Mouse (Mus musculus): ENCODE data around the gene Gm14296. TPM values are rescaled to one million over a fixed set of nuclear protein-coding genes. Genes with fewer than 3 reads are reported as not detected.
"Not testable (repeated sequence)": the region's sequence is repeated elsewhere in the genome, so short reads cannot be mapped to it uniquely, and the experiment has no call there.

The Gm14296 gene
- 26.2 and 26.5 TPM in 2 replicates for total RNA-seq (2014; fragmentation: Nextera tagmentation)
- 7.2 and 8.1 TPM in 2 replicates for total RNA-seq (2017)
- 0.62 and 0.76 TPM in 2 replicates for polyA plus RNA-seq (2012)

DNA sequence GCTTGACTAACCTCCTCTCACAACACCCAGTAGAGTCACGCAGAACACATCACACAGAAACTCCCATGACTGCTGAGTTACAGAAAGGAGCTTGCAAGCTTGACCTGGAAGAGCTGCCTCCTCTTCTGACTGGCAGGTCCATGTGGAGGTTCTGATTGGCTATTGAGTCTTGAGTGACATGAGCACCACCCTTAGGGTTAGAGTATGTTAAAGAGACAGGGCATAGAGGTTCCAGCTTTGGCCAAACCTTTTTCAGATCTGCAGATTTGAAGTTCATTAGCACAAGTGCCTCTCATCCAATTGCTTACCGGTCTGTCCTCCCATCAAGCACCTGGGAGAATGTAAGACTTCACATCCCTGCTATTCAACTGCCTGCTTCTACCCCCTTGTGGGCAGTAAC, at the start of gene Gm14296:
Gm14296 (minus strand) TSS at position 101 of the 400 bp plus-strand sequence.
- not testable (repeated sequence) for H3K4me3 ChIP-seq (ENCODE audit: low read depth, low read length); DNase-seq (ENCODE audit: low spot score); H3K4me1 ChIP-seq (ENCODE audit: insufficient read depth, low read depth, low read length); H3K9me3 ChIP-seq (replicated peaks); H3K27me3 ChIP-seq (ENCODE audit: insufficient read depth, low read length); ATAC-seq (ENCODE audit: extremely low read depth, insufficient number of reproducible peaks, low FRiP score, poor library complexity, severe bottlenecking); H3K36me3 ChIP-seq (replicated peaks)

DNA sequence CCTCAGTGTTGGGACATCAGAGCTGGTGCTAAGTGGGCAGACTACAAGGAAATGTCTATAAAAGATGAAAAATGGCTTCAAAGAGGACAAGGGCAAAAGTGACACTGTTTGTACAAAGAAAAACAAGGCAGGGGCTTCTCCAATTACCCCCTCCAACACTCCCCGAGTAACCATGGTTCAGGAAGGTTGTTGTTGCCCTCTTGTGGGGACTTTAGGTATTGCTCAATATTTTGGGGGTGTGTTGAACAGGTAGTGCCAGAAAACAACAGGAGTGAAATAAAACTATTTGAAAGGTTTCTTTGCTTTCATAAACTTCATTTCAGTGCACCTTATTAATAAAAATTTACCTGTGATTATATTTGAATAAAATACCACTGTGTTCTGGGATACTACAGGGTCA, 22.1 kb downstream of the Gm14296 start:
- not testable (repeated sequence) for DNase-seq (ENCODE audit: low spot score); H3K36me3 ChIP-seq (replicated peaks); ATAC-seq (ENCODE audit: extremely low read depth, insufficient number of reproducible peaks, low FRiP score, poor library complexity, severe bottlenecking); H3K27me3 ChIP-seq (ENCODE audit: insufficient read depth, low read length); H3K4me3 ChIP-seq (ENCODE audit: low read depth, low read length); H3K4me1 ChIP-seq (ENCODE audit: insufficient read depth, low read depth, low read length); H3K9me3 ChIP-seq (replicated peaks)

Other genes with a start within 250 kb of the Gm14296 start
- gene Gm14305, start 219.5 kb downstream of the Gm14296 start, total RNA-seq (2014; fragmentation: Nextera tagmentation), result 27.8 and 42.1 TPM in 2 replicates
- gene Gm14305, start 219.5 kb downstream of the Gm14296 start, total RNA-seq (2017), result 19.8 and 20.5 TPM in 2 replicates
- gene Gm14305, start 219.5 kb downstream of the Gm14296 start, polyA plus RNA-seq (2012), result 1.8 and 2.5 TPM in 2 replicates
- 36.6 and 39.1 TPM in 2 replicates for gene Gm14295, start 129.2 kb downstream of the Gm14296 start, total RNA-seq (2014; fragmentation: Nextera tagmentation)
- gene Gm14295, start 129.2 kb downstream of the Gm14296 start, total RNA-seq (2017), result 22.0 and 26.1 TPM in 2 replicates
- gene Gm14295, start 129.2 kb downstream of the Gm14296 start, polyA plus RNA-seq (2012), result 0.50 and 0.76 TPM in 2 replicates
- gene Gm14408, start 96.7 kb downstream of the Gm14296 start, total RNA-seq (2014; fragmentation: Nextera tagmentation), result not detected in 2 replicates
- not detected in 2 replicates for gene Gm14408, start 96.7 kb downstream of the Gm14296 start, total RNA-seq (2017)
- not detected in 2 replicates for gene Gm14408, start 96.7 kb downstream of the Gm14296 start, polyA plus RNA-seq (2012)
- gene Gm14419, start 73.1 kb upstream of the Gm14296 start, total RNA-seq (2014; fragmentation: Nextera tagmentation), result 27.6 and 27.7 TPM in 2 replicates
- 9.3 and 35.5 TPM in 2 replicates for gene Gm14419, start 73.1 kb upstream of the Gm14296 start, total RNA-seq (2017)
- 0.24 and 0.64 TPM in 2 replicates for gene Gm14419, start 73.1 kb upstream of the Gm14296 start, polyA plus RNA-seq (2012)
- 12.5 and 12.9 TPM in 2 replicates for gene Gm14401, start 146.5 kb upstream of the Gm14296 start, total RNA-seq (2014; fragmentation: Nextera tagmentation)
- 6.9 and 10.2 TPM in 2 replicates for gene Gm14401, start 146.5 kb upstream of the Gm14296 start, total RNA-seq (2017)
- gene Gm14401, start 146.5 kb upstream of the Gm14296 start, polyA plus RNA-seq (2012), result 0.05 and 0.07 TPM in 2 replicates